Mouse (Mus musculus) small intestine, adult 2 months (tissue): ENCODE data around the gene Atp2a3.

ENCODE experiments used
- CTCF ChIP-seq: fragments of 200-500 bp; IDR thresholded peaks from 2 replicates; pipeline ENCODE4 v1.5.1; 2012; ENCODE audit warnings: low read depth, mild to moderate bottlenecking, control low read depth, inconsistent platforms, low read length, moderate library complexity, mixed read lengths; ENCODE audit not compliant: insufficient replicate concordance, insufficient read length; ENCODE audit errors: extremely low read depth
- POLR2A ChIP-seq: fragments of 200-500 bp; IDR thresholded peaks from 2 replicates; pipeline ENCODE4 v1.6.1; 2012; ENCODE audit warnings: low read depth, mild to moderate bottlenecking, control low read depth, inconsistent platforms, low read length, moderate library complexity

DNA sequence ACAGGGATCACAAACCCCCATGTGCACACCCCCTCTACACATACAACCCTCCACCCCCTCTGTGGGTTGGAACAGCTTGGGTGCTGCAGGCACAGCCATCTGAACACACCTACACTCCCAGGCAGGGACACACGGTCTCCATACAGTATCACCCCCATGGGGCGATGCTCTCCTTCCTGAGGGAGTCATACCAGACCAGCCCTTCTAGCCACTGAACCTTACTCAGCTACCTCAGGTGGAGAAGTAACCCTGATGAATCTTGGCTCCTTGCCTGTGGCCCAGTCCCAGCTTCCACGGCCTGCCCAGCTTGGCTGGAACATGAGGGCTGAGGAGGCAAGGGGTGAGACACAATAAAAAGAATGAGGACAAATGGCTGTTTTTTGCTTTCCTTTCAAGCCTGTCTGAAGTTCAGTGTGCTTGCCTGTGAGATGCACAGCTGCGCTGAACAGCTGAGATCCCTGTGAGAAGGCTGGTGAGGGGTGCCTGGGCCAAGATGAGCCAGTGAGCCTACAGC lies 53.9 kb downstream of the Atp2a3 start:
- no peak for TF ChIP-seq POLR2A
- no peak for TF ChIP-seq CTCF
